Mouse (Mus musculus) liver, embryonic 14.5 days (tissue): ENCODE measurements around the gene 4930402K13Rik.
"Not testable (repeated sequence)": the region's sequence is repeated elsewhere in the genome, so short reads cannot be mapped to it uniquely, and the experiment has no call there.

Source experiments
- CTCF ChIP-seq: IDR thresholded peaks from 2 replicates; pipeline ENCODE4 v1.5.1; 2016; ENCODE audit warnings: antibody characterized with exemption, low read depth, control low read depth
- EP300 ChIP-seq: IDR thresholded peaks from 2 replicates; pipeline ENCODE4 v1.6.1; 2016; ENCODE audit warnings: antibody characterized with exemption, low read depth

GRCm38 (mm10) chrX:9062715-9063114, 41.6 kb upstream of the 4930402K13Rik start, which contains the start of gene Fthl17f:
- not testable (repeated sequence) for TF ChIP-seq CTCF, EP300
